Mouse (Mus musculus) bone marrow macrophage, adult 2 months (primary cell): ENCODE results near the gene Aup1.

Experiments used
- CTCF ChIP-seq: IDR thresholded peaks from 2 replicates; pipeline ENCODE4 v1.5.1; 2012; ENCODE audit warnings: low read depth, mild to moderate bottlenecking, low read length, moderate library complexity
- POLR2A ChIP-seq: IDR thresholded peaks from 2 replicates; pipeline ENCODE4 v1.6.1; 2012; ENCODE audit warnings: mild to moderate bottlenecking, low read depth, low read length, borderline replicate concordance

- no peak; the same call in 1 of the 2 replicates for TF ChIP-seq CTCF
- TF ChIP-seq POLR2A, result no peak
Measured at GRCm38 (mm10) chr6:83031921-83032590, 22.3 kb upstream of the Aup1 start.
